Mouse (Mus musculus): ENCODE data around the gene Gch1. TPM values are rescaled to one million over a fixed set of nuclear protein-coding genes. Genes with fewer than 3 reads are reported as not detected.

The Gch1 gene
- polyA plus RNA-seq, 1 experiment, result 4.1 TPM

- Histone ChIP-seq H3K4me3 (ENCODE audit: low read depth, low read length) (no peak overlapping the region), H3K36me3 (ENCODE audit: control insufficient read depth, insufficient read depth, low read length, poor library complexity, severe bottlenecking) (no peaks in the 10 kb centered on the region), H3K27ac (ENCODE audit: insufficient read depth, low read length) (no peak overlapping the region), H3K9ac (ENCODE audit: low read depth, poor library complexity, severe bottlenecking) (no peak overlapping the region), H3K9me3 (replicated peaks; ENCODE audit: control insufficient read depth, insufficient read depth, low read length, poor library complexity, severe bottlenecking) (no peaks in the 10 kb centered on the region), H3K4me1 (ENCODE audit: control insufficient read depth, insufficient read depth, low read length) (no peaks in the 10 kb centered on the region), H3K27me3 (ENCODE audit: control insufficient read depth, insufficient read depth, low read length, poor library complexity, severe bottlenecking) (no peaks in the 10 kb centered on the region)
- TF ChIP-seq CTCF (IDR thresholded peaks at IDR 0.05; ENCODE audit: low read depth, low read length) (no peak), EP300 (IDR thresholded peaks at IDR 0.05; ENCODE audit: insufficient read depth, low read depth, low read length) (no peak), POLR2A (IDR thresholded peaks at IDR 0.05; ENCODE audit: insufficient read depth, low read length) (no peak)
These were observed 20.5 kb upstream of the Gch1 start for GRCm38 (mm10) chr14:47209669-47210164.

DNA sequence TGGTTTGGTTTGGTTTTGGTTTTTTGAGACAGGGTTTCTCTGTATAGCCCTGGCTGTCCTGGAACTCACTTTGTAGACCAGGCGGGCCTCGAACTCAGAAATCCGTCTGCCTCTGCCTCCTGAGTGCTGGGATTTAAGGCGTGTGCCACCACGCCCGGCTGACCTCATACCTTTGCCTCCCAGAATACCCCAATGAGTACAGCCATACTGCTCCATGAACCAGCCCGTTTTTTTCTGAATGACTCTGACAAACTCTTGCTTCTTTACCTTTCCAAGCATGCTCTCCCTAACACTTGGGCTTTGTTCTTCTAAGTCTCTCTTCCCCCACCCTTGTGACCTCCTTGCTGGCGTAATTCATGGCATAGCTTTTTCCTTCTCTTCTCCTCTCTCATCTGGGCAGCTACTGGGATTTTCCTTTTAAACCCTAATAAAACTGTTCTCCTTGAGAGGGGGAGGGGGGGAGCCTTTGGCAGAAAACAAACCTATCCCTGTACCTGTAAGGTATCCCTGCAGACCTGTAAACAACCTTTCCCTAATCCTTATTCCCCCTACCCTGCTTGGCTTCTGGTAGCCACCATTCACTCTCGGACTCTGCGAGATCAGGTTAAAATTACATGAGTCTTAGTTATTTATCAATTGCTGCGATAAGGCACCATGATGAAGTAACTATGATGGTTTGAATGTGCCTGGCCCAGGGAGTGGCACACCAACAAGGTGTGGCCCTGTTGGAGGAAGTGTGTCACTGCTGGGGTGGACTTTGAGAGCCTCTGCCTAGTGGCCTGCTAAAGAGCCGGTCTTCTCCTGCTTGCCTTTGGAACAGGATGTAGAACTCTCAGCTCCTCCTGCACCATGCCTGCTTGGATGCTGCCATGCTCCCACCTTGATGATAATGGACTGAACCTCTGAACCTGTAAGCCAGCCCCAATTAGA lies 19.6 kb upstream of the Gch1 start:
- Histone ChIP-seq H3K9ac (ENCODE audit: low read depth, poor library complexity, severe bottlenecking) (no peak overlapping the region), H3K9me3 (replicated peaks; ENCODE audit: control insufficient read depth, insufficient read depth, low read length, poor library complexity, severe bottlenecking) (no peaks in the 10 kb centered on the region), H3K4me1 (ENCODE audit: control insufficient read depth, insufficient read depth, low read length) (no peaks in the 10 kb centered on the region), H3K36me3 (ENCODE audit: control insufficient read depth, insufficient read depth, low read length, poor library complexity, severe bottlenecking) (no peaks in the 10 kb centered on the region), H3K27ac (ENCODE audit: insufficient read depth, low read length) (no peak overlapping the region), H3K4me3 (ENCODE audit: low read depth, low read length) (no peak overlapping the region), H3K27me3 (ENCODE audit: control insufficient read depth, insufficient read depth, low read length, poor library complexity, severe bottlenecking) (no peaks in the 10 kb centered on the region)
- TF ChIP-seq EP300 (IDR thresholded peaks at IDR 0.05; ENCODE audit: insufficient read depth, low read depth, low read length) (no peak), CTCF (IDR thresholded peaks at IDR 0.05; ENCODE audit: low read depth, low read length) (no peak), POLR2A (IDR thresholded peaks at IDR 0.05; ENCODE audit: insufficient read depth, low read length) (no peak)

DNA sequence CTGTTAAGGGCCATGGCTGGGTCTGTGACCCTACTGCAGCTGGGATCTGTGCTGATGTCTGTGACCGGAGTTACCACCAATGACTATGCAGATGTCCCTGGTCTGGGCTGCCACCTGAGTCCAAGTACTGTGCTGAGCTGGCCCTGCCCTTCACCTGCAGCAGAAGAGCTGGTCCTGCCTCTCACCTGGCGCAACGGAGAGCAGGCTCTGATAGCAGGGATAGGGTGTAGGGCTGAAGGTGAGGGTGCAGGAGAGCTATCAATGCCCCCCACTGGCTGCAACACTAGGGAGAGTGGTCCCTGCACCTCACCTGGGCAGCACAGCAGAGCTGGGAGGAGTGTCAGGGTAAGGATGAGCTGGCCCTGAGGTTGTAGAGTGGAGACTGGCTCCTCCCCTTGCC lies 17.4 kb upstream of the Gch1 start:
- TF ChIP-seq CTCF (IDR thresholded peaks at IDR 0.05; ENCODE audit: low read depth, low read length) (no peak), EP300 (IDR thresholded peaks at IDR 0.05; ENCODE audit: insufficient read depth, low read depth, low read length) (no peak), POLR2A (IDR thresholded peaks at IDR 0.05; ENCODE audit: insufficient read depth, low read length) (no peak)
- Histone ChIP-seq H3K4me1 (ENCODE audit: control insufficient read depth, insufficient read depth, low read length) (no peaks in the 10 kb centered on the region), H3K9ac (ENCODE audit: low read depth, poor library complexity, severe bottlenecking) (no peak overlapping the region), H3K36me3 (ENCODE audit: control insufficient read depth, insufficient read depth, low read length, poor library complexity, severe bottlenecking) (no peaks in the 10 kb centered on the region), H3K27me3 (ENCODE audit: control insufficient read depth, insufficient read depth, low read length, poor library complexity, severe bottlenecking) (no peaks in the 10 kb centered on the region), H3K9me3 (replicated peaks; ENCODE audit: control insufficient read depth, insufficient read depth, low read length, poor library complexity, severe bottlenecking) (no peaks in the 10 kb centered on the region), H3K27ac (ENCODE audit: insufficient read depth, low read length) (no peak overlapping the region), H3K4me3 (ENCODE audit: low read depth, low read length) (no peak overlapping the region)

DNA sequence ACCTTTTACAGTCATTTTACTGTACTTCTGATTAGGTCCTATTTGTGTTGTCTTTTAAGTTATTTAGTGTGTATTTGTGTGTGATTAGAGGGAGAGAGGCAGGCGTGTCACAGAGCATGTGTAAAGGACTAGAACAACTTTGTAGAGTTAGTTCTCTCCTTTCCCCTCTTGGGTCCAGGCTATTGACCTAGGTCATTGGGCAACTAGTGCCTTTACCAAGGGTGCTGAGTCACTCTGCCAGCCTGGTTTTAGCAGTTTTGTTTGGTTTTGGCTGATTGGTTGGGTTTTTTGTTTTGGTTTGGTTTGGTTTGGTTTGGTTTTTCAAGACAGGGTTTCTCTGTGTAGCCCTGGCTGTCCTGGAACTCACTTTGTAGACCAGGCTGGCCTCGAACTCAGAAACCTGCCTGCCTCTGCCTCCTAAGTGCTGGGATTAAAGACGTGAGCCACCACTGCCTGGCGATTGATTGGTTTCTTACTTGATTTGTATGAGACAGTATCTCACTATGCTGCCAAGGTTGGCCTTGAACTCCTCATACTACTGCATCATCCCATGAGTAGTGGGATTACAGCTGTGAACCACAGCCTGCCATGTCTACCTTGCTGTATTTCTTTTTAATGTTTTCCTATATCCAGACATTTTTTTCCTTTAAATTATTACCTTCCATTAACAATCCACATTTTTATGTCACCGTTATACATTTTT lies 16.2 kb upstream of the Gch1 start:
- no peaks in the 10 kb centered on the region for H3K9me3 ChIP-seq (replicated peaks; ENCODE audit: control insufficient read depth, insufficient read depth, low read length, poor library complexity, severe bottlenecking)
- H3K36me3 ChIP-seq (ENCODE audit: control insufficient read depth, insufficient read depth, low read length, poor library complexity, severe bottlenecking), result no peaks in the 10 kb centered on the region
- H3K27me3 ChIP-seq (ENCODE audit: control insufficient read depth, insufficient read depth, low read length, poor library complexity, severe bottlenecking), result no peaks in the 10 kb centered on the region
- no peak overlapping the region for H3K4me3 ChIP-seq (ENCODE audit: low read depth, low read length)
- TF ChIP-seq CTCF (IDR thresholded peaks at IDR 0.05; ENCODE audit: low read depth, low read length), result no peak
- no peak for TF ChIP-seq POLR2A (IDR thresholded peaks at IDR 0.05; ENCODE audit: insufficient read depth, low read length)
- no peak for TF ChIP-seq EP300 (IDR thresholded peaks at IDR 0.05; ENCODE audit: insufficient read depth, low read depth, low read length)
- no peak overlapping the region for H3K27ac ChIP-seq (ENCODE audit: insufficient read depth, low read length)
- no peak overlapping the region for H3K9ac ChIP-seq (ENCODE audit: low read depth, poor library complexity, severe bottlenecking)
- no peaks in the 10 kb centered on the region for H3K4me1 ChIP-seq (ENCODE audit: control insufficient read depth, insufficient read depth, low read length)

DNA sequence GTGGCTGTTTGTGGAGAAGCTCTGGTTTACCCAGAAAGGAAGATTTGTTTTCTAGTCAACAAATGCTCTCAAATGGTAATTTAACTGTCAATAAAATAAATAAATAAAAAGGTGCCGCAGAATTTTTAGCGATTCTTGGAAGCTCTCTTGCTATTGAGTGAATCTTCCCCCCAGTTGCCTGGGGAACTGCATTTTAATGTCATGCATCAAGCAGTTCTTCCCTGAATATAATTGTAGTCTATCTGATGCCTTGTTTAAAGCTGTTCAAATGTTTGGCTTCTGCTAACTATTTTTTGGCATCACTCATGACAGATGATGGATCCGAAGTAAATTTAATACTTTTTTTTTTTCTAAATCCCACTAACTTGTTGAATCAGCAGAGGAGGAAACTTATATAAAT lies 8.1 kb upstream of the Gch1 start:
- no peak overlapping the region for H3K9ac ChIP-seq (ENCODE audit: low read depth, poor library complexity, severe bottlenecking)
- no peaks in the 10 kb centered on the region for H3K27me3 ChIP-seq (ENCODE audit: control insufficient read depth, insufficient read depth, low read length, poor library complexity, severe bottlenecking)
- no peaks in the 10 kb centered on the region for H3K4me1 ChIP-seq (ENCODE audit: control insufficient read depth, insufficient read depth, low read length)
- no peak overlapping the region for H3K27ac ChIP-seq (ENCODE audit: insufficient read depth, low read length)
- H3K4me3 ChIP-seq (ENCODE audit: low read depth, low read length), result no peak overlapping the region
- H3K36me3 ChIP-seq (ENCODE audit: control insufficient read depth, insufficient read depth, low read length, poor library complexity, severe bottlenecking), result no peaks in the 10 kb centered on the region
- no peaks in the 10 kb centered on the region for H3K9me3 ChIP-seq (replicated peaks; ENCODE audit: control insufficient read depth, insufficient read depth, low read length, poor library complexity, severe bottlenecking)
- TF ChIP-seq CTCF (IDR thresholded peaks at IDR 0.05; ENCODE audit: low read depth, low read length) (no peak), POLR2A (IDR thresholded peaks at IDR 0.05; ENCODE audit: insufficient read depth, low read length) (no peak)

DNA sequence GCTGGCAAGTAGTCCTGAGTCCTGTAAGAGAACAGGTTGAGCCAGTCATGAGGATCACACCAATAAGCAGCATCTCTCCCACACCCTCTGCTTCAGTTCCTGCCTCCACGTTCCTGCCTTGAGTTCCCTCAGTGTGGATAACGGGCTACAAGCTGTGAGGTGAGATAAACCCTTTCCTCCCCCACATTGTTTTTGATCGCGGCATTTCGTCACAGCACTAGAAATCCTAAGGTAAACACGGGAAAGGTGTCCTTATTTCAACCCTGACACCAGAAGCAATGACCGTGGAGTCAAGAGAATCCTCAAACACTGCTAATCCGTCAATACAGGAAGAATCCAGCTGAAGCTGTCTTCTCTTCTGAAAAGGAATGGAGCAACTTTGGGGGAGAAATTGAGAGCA lies 7.5 kb upstream of the Gch1 start:
- TF ChIP-seq EP300 (IDR thresholded peaks at IDR 0.05; ENCODE audit: insufficient read depth, low read depth, low read length) (no peak), CTCF (IDR thresholded peaks at IDR 0.05; ENCODE audit: low read depth, low read length) (no peak), POLR2A (IDR thresholded peaks at IDR 0.05; ENCODE audit: insufficient read depth, low read length) (no peak)
- Histone ChIP-seq H3K27me3 (ENCODE audit: control insufficient read depth, insufficient read depth, low read length, poor library complexity, severe bottlenecking) (no peaks in the 10 kb centered on the region), H3K4me3 (ENCODE audit: low read depth, low read length) (no peak overlapping the region), H3K36me3 (ENCODE audit: control insufficient read depth, insufficient read depth, low read length, poor library complexity, severe bottlenecking) (no peaks in the 10 kb centered on the region), H3K9me3 (replicated peaks; ENCODE audit: control insufficient read depth, insufficient read depth, low read length, poor library complexity, severe bottlenecking) (no peaks in the 10 kb centered on the region), H3K4me1 (ENCODE audit: control insufficient read depth, insufficient read depth, low read length) (no peaks in the 10 kb centered on the region), H3K27ac (ENCODE audit: insufficient read depth, low read length) (no peak overlapping the region), H3K9ac (ENCODE audit: low read depth, poor library complexity, severe bottlenecking) (no peak overlapping the region)

Data from ES-Bruce4 (cell line).